Mouse (Mus musculus): Measurements from ENCODE around the gene Jph2. TPM values are rescaled to one million over a fixed set of nuclear protein-coding genes. Genes with fewer than 3 reads are reported as not detected.

Gene Jph2
- total and polyA plus RNA-seq, 3 experiments = 193 to 391 (median 389) TPM

DNA sequence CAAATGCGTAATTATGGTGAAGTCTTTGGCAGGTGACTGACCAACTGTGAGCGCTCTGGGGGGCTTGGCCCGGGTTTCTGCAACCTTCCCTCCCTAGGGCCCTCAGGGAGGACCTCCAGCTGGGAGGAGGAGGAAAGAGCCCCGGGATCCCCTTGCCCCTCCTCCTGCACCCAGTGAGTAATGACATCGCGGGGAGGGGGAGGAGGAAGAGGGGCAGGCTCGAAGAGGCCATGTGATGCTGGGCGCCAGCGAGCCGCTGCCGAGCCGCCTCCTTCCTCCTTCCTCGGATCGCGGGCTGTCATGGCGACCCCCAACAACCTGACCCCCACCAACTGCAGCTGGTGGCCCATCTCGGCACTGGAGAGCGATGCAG is 40.4 kb upstream of the Jph2 start, which contains the start of gene Gdap1l1:
Gdap1l1 (plus strand) TSS at position 231 of the 373 bp plus-strand sequence.
- Histone ChIP-seq H3K36me3 (ENCODE audit: control insufficient read depth, insufficient read depth, low read length) (no peaks in the 10 kb centered on the region), H3K27me3 (ENCODE audit: control insufficient read depth, insufficient read depth, low read length) (peaks cover 6% of the 10 kb centered on the region), H3K27ac (no peak within 1 kb of the TSS), H3K4me3 (peak within 1 kb of the TSS; percentile 12; the same call in 1 of the 2 replicates), H3K4me1 (ENCODE audit: control insufficient read depth, insufficient read depth, low read length) (no peaks in the 10 kb centered on the region), H3K9ac (ENCODE audit: low read depth, low read length) (no peak within 1 kb of the TSS), H3K79me2 (replicated peaks; ENCODE audit: control insufficient read depth, insufficient read depth, low read length) (no peaks in the 10 kb centered on the region)
- intact Hi-C loops (cut with DNase I) = no loop called here
- 3% methylated on average over 15 of the region's 18 CpGs for WGBS
- no peak for TF ChIP-seq EP300 (IDR thresholded peaks at IDR 0.05; ENCODE audit: insufficient read depth, low read depth, low read length)
- no peak for TF ChIP-seq POLR2A (IDR thresholded peaks at IDR 0.05; ENCODE audit: insufficient read depth, low read depth, low read length)
- no peak for TF ChIP-seq CTCF (IDR thresholded peaks at IDR 0.05)
- no peak for DNase-seq

DNA sequence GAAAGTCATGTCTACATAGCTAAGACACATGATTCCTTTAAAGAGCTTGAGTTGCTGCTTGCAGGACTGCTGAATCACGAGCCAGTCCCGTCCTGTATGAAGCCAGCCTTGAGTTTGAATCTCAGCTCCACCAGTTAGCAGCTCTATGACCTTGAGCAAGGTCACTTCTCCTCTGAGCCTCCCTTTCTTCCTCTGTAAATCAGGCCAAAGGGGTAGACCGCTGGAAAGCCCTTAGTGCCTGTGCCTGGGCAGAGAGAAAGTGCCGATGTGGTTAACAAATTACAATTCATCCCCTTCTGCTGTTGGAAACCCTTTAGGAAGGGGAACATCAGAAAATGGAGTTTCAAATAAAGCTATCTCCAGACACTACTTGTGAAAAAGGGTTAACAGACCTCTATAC is 40.0 kb upstream of the Jph2 start:
- Histone ChIP-seq H3K4me1 (ENCODE audit: control insufficient read depth, insufficient read depth, low read length) (no peaks in the 10 kb centered on the region), H3K27me3 (ENCODE audit: control insufficient read depth, insufficient read depth, low read length) (peaks cover 6% of the 10 kb centered on the region), H3K9ac (ENCODE audit: low read depth, low read length) (no peak overlapping the region), H3K79me2 (replicated peaks; ENCODE audit: control insufficient read depth, insufficient read depth, low read length) (no peaks in the 10 kb centered on the region), H3K4me3 (no peak overlapping the region), H3K27ac (no peak overlapping the region), H3K36me3 (ENCODE audit: control insufficient read depth, insufficient read depth, low read length) (no peaks in the 10 kb centered on the region)
- 51% methylated on average over 4 of the region's 4 CpGs for WGBS
- TF ChIP-seq EP300 (IDR thresholded peaks at IDR 0.05; ENCODE audit: insufficient read depth, low read depth, low read length) (no peak), POLR2A (IDR thresholded peaks at IDR 0.05; ENCODE audit: insufficient read depth, low read depth, low read length) (no peak), CTCF (IDR thresholded peaks at IDR 0.05) (no peak)
- intact Hi-C loops (cut with DNase I) = no loop called here
- DNase-seq = no peak

- H3K4me3 ChIP-seq = no peak overlapping the region
- TF ChIP-seq POLR2A (IDR thresholded peaks at IDR 0.05; ENCODE audit: insufficient read depth, low read depth, low read length) = no peak
- no peak for TF ChIP-seq EP300 (IDR thresholded peaks at IDR 0.05; ENCODE audit: insufficient read depth, low read depth, low read length)
- no peak for TF ChIP-seq CTCF (IDR thresholded peaks at IDR 0.05)
- H3K79me2 ChIP-seq (replicated peaks; ENCODE audit: control insufficient read depth, insufficient read depth, low read length) = no peaks in the 10 kb centered on the region
- H3K9ac ChIP-seq (ENCODE audit: low read depth, low read length) = no peak overlapping the region
- H3K27ac ChIP-seq = no peak overlapping the region
- 16% methylated on average over 4 of the region's 4 CpGs for WGBS
- no peaks in the 10 kb centered on the region for H3K4me1 ChIP-seq (ENCODE audit: control insufficient read depth, insufficient read depth, low read length)
- no peaks in the 10 kb centered on the region for H3K36me3 ChIP-seq (ENCODE audit: control insufficient read depth, insufficient read depth, low read length)
- peaks cover 6% of the 10 kb centered on the region for H3K27me3 ChIP-seq (ENCODE audit: control insufficient read depth, insufficient read depth, low read length)
- DNase-seq = no peak
- intact Hi-C loops (cut with DNase I) = no loop called here
Observed at GRCm38 (mm10) chr2:163433971-163434370, 36.2 kb upstream of the Jph2 start.

DNA sequence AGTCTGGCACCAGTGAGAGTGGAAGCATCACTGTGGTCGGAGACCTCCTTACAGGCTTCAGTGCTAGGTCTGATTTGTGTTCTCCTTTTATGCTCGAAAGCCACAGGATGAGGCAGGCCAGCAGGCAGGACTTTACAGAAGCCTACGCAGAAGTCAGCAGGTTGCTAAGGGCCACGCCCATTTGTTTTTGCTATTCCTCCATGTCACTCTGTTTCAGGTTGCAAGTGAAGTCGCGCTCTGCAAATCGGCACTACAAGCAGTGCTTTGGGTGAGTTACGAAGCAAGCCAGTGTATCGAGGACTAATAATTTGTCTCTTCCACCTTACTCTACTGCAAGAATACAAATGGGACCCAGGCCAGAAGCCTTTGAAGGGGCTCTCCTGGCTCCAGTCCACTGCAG is 33.5 kb upstream of the Jph2 start:
- intact Hi-C loops (cut with DNase I) = no loop called here
- Histone ChIP-seq H3K9ac (ENCODE audit: low read depth, low read length) (no peak overlapping the region), H3K36me3 (ENCODE audit: control insufficient read depth, insufficient read depth, low read length) (no peaks in the 10 kb centered on the region), H3K4me3 (no peak overlapping the region), H3K27ac (no peak overlapping the region), H3K27me3 (ENCODE audit: control insufficient read depth, insufficient read depth, low read length) (no peaks in the 10 kb centered on the region), H3K79me2 (replicated peaks; ENCODE audit: control insufficient read depth, insufficient read depth, low read length) (no peaks in the 10 kb centered on the region), H3K4me1 (ENCODE audit: control insufficient read depth, insufficient read depth, low read length) (no peaks in the 10 kb centered on the region)
- WGBS = 80% methylated on average over 9 of the region's 9 CpGs
- TF ChIP-seq POLR2A (IDR thresholded peaks at IDR 0.05; ENCODE audit: insufficient read depth, low read depth, low read length) (no peak), CTCF (IDR thresholded peaks at IDR 0.05) (no peak), EP300 (IDR thresholded peaks at IDR 0.05; ENCODE audit: insufficient read depth, low read depth, low read length) (no peak)
- DNase-seq = no peak

GRCm38 (mm10) chr2:163428346-163429011 is 30.7 kb upstream of the Jph2 start:
- Histone ChIP-seq H3K9ac (ENCODE audit: low read depth, low read length) (no peak overlapping the region), H3K27ac (no peak overlapping the region), H3K36me3 (ENCODE audit: control insufficient read depth, insufficient read depth, low read length) (no peaks in the 10 kb centered on the region), H3K4me1 (ENCODE audit: control insufficient read depth, insufficient read depth, low read length) (no peaks in the 10 kb centered on the region), H3K4me3 (no peak overlapping the region), H3K79me2 (replicated peaks; ENCODE audit: control insufficient read depth, insufficient read depth, low read length) (no peaks in the 10 kb centered on the region), H3K27me3 (ENCODE audit: control insufficient read depth, insufficient read depth, low read length) (no peaks in the 10 kb centered on the region)
- TF ChIP-seq CTCF (IDR thresholded peaks at IDR 0.05) = no peak
- TF ChIP-seq POLR2A (IDR thresholded peaks at IDR 0.05; ENCODE audit: insufficient read depth, low read depth, low read length) = no peak
- no peak for TF ChIP-seq EP300 (IDR thresholded peaks at IDR 0.05; ENCODE audit: insufficient read depth, low read depth, low read length)
- DNase-seq = no peak
- intact Hi-C loops (cut with DNase I) = no loop called here
- 19% methylated on average over 4 of the region's 4 CpGs for WGBS

DNA sequence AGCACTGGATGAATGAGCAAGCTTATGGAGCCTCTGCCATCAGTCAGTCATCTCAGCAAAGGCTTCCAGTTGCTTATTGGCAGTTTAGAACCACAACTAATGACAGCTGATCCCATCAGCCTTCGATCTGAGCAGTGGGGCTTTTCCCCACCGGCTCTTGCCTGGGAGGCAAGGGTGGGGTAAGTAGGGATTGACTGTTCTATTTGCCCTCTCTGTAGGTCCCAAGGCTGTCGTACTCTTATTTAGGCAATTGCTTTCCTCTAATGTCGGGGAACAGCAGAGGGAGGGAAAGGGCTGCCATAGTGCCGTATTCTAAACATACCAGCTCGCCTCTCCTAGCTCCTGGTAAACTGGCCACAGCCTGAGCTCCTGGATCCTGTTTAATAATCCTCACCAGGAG is 26.8 kb upstream of the Jph2 start, which contains the start of gene Oser1:
Oser1 (minus strand) TSS at position 101 of the 400 bp plus-strand sequence.
- intact Hi-C loops (cut with DNase I) = no loop called here
- no peak for DNase-seq
- H3K36me3 ChIP-seq (ENCODE audit: control insufficient read depth, insufficient read depth, low read length) = peaks cover 4% of the 10 kb centered on the region; the same call in 1 of the 2 replicates
- no peak within 1 kb of the TSS for H3K9ac ChIP-seq (ENCODE audit: low read depth, low read length)
- H3K79me2 ChIP-seq (replicated peaks; ENCODE audit: control insufficient read depth, insufficient read depth, low read length) = peaks cover 3% of the 10 kb centered on the region; the same call in 1 of the 2 replicates
- no peak within 1 kb of the TSS for H3K27ac ChIP-seq
- WGBS = 85% methylated on average over 6 of the region's 6 CpGs
- peaks cover 5% of the 10 kb centered on the region for H3K4me1 ChIP-seq (ENCODE audit: control insufficient read depth, insufficient read depth, low read length)
- no peak within 1 kb of the TSS for H3K4me3 ChIP-seq
- TF ChIP-seq POLR2A (IDR thresholded peaks at IDR 0.05; ENCODE audit: insufficient read depth, low read depth, low read length) = no peak
- TF ChIP-seq EP300 (IDR thresholded peaks at IDR 0.05; ENCODE audit: insufficient read depth, low read depth, low read length) = no peak
- TF ChIP-seq CTCF (IDR thresholded peaks at IDR 0.05) = no peak
- H3K27me3 ChIP-seq (ENCODE audit: control insufficient read depth, insufficient read depth, low read length) = no peaks in the 10 kb centered on the region

All from heart, adult 2 months (tissue).